Mouse (Mus musculus): ENCODE measurements around the gene Tjp3.

Gene Tjp3

GRCm38 (mm10) chr10:81319741-81320549, 28.6 kb upstream of the Tjp3 start:
- peak in 1 of 2 experiments; percentile 35 for DNase-seq (ENCODE audit: low spot score in 2 of 2)

- no peak for DNase-seq (ENCODE audit: low spot score in 2 of 2)
Measured at GRCm38 (mm10) chr10:81319330-81319699, 27.9 kb upstream of the Tjp3 start.

DNA sequence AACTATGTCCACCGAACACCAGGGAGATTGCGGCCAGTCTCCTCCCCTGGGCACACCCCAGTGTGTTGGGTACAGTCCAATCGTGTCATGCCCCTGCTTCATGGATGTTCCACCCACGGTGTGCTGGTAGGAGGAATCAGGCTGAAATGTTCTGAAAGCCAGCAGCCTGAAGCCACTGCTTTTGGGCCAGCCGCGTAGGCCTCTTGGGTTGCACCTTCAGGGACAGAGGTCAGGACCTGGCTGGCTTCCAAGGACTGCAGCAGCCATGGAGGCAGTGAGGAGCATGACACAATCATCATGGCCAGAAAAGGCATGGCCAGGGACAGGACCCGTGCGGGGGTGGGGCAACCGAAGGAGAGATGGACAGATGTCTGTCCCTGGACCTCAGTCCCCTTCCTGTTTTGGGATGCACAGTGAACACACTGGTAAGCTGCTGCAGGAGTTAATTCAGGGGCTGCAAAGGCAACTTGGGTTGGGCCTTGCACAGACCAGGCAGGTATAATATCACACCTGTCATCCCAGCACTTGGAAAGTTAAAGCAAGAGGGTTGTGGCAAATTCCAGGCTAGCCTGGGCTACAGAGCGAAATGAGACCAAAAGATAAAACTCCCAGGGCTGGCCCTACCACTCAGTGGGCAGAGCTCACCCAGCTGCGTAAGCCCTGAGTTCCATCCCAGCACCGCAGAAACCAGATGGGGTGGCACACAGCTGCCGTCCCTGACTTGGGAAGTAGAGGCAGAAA, 27.4 kb upstream of the Tjp3 start:
- DNase-seq (ENCODE audit: low spot score in 2 of 2), result no peak

- peak; percentile 48 to 58 for DNase-seq (ENCODE audit: low spot score in 2 of 2)
Measured at GRCm38 (mm10) chr10:81317273-81317672, 25.9 kb upstream of the Tjp3 start.

DNA sequence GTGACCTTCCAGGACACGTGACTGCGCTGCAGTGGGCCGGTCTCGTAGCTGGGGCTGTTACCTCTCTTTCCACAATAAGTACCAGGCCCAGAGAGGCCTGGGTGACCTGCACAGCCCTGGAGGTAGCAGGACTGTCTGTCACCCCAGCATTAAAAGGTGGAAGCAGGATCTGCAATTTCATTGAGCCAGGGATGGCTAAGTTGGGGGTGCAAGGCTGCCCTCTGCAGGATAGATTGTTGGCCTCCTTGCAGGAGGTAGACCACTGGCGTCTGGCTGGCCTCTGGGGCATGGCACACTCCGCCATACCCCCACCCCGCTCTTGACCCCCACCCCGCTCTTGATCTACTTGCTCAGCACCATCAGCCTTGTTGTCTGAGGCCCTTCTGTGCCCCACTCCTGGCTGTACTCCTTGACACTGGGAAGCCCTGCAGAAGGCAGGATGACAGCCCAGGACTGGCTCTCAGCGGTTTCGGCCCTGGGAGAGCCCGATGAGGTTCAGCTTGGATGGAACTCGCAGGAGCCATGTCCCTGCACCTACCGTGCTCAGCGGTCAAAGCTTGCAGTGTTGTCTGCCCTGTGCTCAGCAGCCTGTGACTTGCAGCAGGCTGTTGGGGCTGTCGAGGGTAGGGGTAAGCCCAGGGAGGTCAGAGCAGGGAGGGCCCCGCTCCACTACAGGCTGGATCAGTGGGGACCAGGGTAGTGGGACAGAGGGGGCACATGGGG, 25.1 kb upstream of the Tjp3 start:
- DNase-seq (ENCODE audit: low spot score in 2 of 2), result no peak

DNA sequence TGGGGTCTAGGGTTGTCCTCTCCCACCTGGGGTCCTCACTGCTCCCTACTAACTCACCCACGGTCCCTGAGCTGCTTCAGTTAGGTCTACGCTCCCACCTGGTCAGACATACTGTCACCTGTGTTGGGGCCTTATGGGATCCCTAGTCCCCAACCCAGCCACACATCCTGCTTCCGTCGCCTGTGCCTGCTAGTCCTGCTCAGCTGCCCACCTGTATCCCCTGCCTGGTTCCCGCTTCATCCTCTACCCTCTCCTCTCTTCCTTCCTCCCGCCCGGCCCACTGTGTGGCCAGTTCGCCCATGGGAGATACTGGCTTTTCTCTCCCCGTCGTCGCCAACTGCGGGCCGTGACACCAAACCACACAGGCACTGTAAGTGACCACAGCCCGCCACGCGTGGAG, 24.2 kb upstream of the Tjp3 start:
- DNase-seq (ENCODE audit: low spot score in 2 of 2), result no peak

DNA sequence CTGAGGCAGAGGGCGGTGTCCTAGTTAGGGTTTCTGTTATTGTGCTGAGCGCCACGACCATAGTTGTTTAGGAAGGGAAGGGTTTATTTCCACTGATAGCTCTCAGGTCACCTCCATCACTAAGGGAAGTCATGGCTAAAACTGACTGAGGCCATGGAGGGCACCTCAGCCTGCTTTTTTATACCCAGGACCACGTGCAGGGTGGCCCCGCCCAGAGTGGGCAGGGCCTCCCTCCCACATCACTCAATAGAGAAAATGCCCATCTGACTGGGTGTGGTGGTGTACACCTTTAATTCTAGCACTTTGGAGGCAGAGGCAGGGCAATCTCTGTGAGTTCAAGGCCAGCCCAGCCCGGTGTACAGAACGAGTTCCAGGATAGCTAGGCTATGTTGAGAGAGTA, 22.8 kb upstream of the Tjp3 start:
- DNase-seq (ENCODE audit: low spot score in 2 of 2), result no peak

GRCm38 (mm10) chr10:81313581-81313980, 22.2 kb upstream of the Tjp3 start:
- no peak for DNase-seq (ENCODE audit: low spot score in 2 of 2)

- no peak for DNase-seq (ENCODE audit: low spot score in 2 of 2)
Measured at GRCm38 (mm10) chr10:81309571-81309970, 18.2 kb upstream of the Tjp3 start.

- no peak for DNase-seq (ENCODE audit: low spot score in 2 of 2)
Measured at GRCm38 (mm10) chr10:81306837-81307682, 15.7 kb upstream of the Tjp3 start.

- DNase-seq (ENCODE audit: low spot score in 2 of 2), result no peak
Measured at GRCm38 (mm10) chr10:81306173-81306668, 14.8 kb upstream of the Tjp3 start.

GRCm38 (mm10) chr10:81305663-81306062, 14.3 kb upstream of the Tjp3 start:
- no peak for DNase-seq (ENCODE audit: low spot score in 2 of 2)

DNA sequence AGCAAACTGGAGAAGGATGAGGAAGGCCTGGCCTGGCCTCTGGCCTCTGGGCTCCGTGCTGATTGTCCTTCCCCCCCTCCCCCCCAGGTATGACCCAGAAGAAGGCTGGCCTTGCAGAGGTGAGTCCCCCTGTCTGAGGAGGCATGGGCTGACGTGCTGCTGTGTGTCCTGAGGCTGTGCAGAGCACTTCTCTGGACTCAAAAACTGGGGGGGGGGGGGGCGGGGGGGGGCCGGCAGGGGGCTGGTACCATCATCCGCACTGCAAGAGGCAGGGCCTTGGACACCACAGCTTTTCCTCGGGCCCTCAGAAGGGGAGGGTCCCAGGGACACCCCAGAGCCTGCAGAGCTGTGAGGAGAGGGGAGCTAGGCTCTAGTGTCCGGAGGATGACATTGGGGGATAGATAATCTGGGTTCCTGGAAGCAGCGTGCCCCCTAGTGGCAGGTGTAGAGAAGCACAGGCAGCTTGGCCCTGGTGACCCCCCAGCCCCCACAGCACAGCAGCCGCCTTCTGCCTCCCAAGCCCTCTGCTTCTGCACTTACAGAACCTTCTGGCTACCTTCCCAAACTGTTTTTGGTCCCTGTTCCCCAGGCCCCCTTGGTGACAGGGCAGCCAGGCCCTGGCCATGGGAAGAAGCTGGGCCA, 13.3 kb upstream of the Tjp3 start:
- DNase-seq (ENCODE audit: low spot score in 2 of 2), result peak in 1 of 2 experiments; percentile 38

DNA sequence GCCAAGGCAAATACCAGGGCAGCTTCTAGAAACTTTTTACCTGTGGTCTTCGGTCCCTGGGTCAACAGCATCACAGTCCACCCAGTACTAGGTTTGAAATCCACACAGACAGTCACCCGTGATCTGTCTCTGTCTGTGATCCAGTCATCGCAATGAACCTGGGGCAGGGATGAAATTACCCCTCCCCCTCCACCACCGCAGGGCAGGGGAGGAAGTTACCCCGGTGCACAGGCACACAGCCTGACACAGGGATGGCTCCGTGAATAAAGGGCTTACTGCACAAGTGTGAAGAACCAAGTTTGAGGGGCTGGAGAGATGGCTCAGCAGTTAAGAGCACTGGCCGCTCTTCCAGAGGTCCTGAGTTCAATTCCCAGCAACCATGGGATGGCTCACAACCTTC, 12.4 kb upstream of the Tjp3 start:
- DNase-seq (ENCODE audit: low spot score in 2 of 2), result no peak

DNA sequence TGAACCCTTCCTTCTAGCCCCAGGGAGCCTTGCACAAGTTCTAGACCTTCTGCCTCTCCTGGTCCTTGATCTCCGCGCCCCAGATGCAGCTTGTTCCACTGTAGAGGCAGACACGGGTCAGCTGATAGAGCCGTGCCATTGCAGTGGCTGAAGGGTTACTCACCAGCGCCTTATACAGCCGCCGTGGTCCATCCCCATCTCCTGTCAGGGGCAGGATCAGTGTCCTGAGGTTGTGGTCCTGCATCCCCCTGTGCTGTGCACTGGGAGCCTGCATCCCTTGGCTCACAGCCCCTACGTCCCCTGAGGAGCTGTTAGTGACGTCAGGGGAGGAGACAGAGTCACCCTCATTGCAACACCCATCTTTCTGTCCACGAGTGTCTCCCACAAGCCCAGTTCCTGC, 11.9 kb upstream of the Tjp3 start:
- DNase-seq (ENCODE audit: low spot score in 2 of 2), result no peak

DNA sequence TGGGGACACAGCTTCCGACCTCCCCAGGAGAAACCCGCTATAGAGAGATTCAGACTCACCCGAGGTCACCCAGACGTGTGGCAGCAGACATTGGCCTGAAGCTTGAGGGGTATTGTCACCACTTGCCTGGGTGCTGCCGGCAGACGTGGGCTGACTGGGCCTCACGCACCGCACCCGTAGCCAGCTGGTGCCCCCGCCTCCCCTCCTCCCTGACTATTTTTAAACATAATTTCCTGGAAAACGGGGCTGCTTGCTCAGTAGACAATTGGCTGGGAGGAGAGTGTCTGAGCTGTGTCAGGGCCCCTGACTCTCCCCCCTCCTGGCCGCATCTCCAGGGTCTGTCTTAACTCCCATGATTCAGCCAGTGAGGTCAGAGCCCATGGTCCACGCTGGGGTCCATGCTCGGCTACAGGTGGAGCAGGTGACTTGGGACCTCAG, 11.4 kb upstream of the Tjp3 start:
- DNase-seq (ENCODE audit: low spot score in 2 of 2), result no peak

DNA sequence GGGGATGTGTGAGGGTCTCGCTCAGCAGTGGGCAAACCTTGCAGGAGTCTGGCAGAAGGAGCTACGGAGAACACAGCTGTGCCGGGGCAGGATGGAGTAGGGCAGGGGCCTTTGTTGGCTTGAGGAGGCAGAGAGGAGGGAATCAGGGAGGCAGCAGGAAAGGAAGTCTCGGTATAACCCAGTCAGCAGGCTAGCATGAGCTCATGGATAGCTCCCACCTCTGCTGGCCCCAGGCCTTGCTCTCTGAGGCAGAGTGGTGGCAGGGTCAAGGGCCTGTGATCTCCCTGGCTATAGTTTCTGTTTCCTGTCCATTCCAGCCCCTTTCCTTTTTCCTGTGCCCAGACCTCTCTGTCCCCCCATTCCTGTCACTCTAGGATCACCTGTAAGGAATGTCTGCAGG, 10.9 kb upstream of the Tjp3 start:
- DNase-seq (ENCODE audit: low spot score in 2 of 2), result no peak

DNA sequence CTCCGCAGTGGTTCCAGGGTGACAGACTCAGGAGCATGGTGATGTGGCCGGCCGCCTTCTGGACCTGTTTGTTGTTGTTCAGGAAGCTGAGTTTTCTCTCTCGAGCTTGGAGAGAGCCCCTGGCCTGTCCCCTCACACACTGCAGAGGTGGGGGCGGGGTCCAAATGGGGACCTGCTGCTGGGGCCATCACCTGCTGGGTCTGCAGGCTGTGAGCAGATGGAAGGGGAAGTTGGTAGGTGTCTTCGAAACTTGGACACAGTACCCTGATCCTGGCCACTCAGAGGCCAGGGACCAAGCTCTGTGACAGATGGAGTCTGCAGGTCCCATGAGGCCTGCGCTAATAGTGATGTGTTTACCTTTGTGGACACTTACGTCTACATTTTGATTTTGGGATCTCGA, 9.9 kb upstream of the Tjp3 start:
- no peak for DNase-seq (ENCODE audit: low spot score in 2 of 2)

DNA sequence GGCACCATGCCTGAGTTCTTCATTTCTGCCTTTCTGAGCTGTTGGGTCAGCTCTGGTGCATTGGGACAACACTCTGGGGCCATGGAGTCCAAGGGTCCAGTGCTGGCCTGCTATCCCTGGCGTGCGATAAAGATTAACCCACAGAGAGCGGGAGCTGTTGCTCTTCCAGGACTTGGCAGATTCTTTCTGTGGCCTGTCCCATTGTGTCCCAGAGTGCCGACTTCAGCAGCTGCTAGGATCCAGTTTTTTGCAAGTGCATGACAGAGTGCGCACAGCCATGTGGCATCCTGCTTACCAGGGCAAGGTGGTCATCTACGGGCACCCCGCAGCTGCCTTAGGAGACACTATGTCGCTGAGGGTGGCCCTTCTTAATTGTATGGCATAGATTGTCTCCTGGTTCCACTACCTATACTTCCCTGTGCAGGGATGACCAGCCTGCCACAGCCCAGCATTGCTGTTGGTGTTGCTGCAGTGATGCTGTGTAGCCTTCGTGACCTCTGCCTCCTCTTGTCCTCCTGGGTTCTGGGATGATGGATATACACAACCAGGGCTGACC, 9.0 kb upstream of the Tjp3 start:
- DNase-seq (ENCODE audit: low spot score in 2 of 2), result no peak

- no peak for DNase-seq (ENCODE audit: low spot score in 2 of 2)
Measured at GRCm38 (mm10) chr10:81299585-81300351, 8.4 kb upstream of the Tjp3 start.
